Mouse (Mus musculus) left cerebral cortex, adult 8-10 months (tissue): ENCODE measurements around the gene 2510009E07Rik. TPM values are rescaled to one million over a fixed set of nuclear protein-coding genes. Genes with fewer than 3 reads are reported as not detected.

Experiments used
- total RNA-seq, 4 experiments: library from RNA; stranded (reverse); gene quantifications; 2 replicates each; pipeline ENCODE4 v1.2.4; 2022

The 2510009E07Rik gene
- total RNA-seq, 4 experiments from 2014 or later, result 44.7 to 57.0 (median 53.9) TPM

Other genes with a start within 250 kb of the 2510009E07Rik start
- 1 to 10 TPM; 2.4 to 3.3 (median 2.6) TPM for gene Ehhadh, start 93.1 kb upstream of the 2510009E07Rik start, total RNA-seq
- gene Map3k13, start 99.7 kb upstream of the 2510009E07Rik start, total RNA-seq, result 10 to 100 TPM; 13.6 to 17.6 (median 15.8) TPM